Mouse (Mus musculus): Measurements from ENCODE around the gene Afap1l2.

DNA sequence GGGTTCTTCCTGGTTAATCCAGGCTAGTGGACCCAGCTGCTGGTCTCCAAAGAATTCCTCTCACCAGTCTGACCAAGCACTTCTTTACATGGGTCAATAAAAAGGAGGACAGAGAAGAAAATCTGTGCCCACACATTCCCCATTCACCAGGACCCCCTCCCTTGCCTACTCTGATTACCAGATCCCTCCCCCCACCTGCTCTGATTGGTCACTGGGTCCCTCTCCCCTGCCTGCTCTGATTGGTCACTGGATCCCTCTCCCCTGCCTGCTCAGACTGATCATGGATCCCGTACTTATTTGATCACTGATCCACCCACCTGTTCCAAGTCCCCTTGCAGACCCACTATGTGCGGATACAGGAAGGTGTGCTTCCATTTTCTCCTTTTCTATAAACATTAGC, 116.6 kb downstream of the Afap1l2 start:
- no peak for TF ChIP-seq POLR2A (IDR thresholded peaks at IDR 0.05; ENCODE audit: low read depth, low read length)
- TF ChIP-seq CTCF (IDR thresholded peaks at IDR 0.05; ENCODE audit: extremely low read depth, insufficient read depth, insufficient read length, insufficient replicate concordance), result no peak
